Mouse (Mus musculus) embryonic fibroblast, embryonic 13.5 days (primary cell): Measurements from ENCODE around the gene Slc12a6.

Experiments
- CTCF ChIP-seq: IDR thresholded peaks from 2 replicates; pipeline ENCODE4 v1.5.1; 2011; ENCODE audit warnings: mild to moderate bottlenecking, control low read depth, low read length, moderate library complexity, borderline replicate concordance; ENCODE audit not compliant: insufficient read depth
- POLR2A ChIP-seq: IDR thresholded peaks from 2 replicates; pipeline ENCODE4 v1.6.1; 2011; ENCODE audit warnings: low read depth, mild to moderate bottlenecking, control low read depth, low read length, moderate library complexity

DNA sequence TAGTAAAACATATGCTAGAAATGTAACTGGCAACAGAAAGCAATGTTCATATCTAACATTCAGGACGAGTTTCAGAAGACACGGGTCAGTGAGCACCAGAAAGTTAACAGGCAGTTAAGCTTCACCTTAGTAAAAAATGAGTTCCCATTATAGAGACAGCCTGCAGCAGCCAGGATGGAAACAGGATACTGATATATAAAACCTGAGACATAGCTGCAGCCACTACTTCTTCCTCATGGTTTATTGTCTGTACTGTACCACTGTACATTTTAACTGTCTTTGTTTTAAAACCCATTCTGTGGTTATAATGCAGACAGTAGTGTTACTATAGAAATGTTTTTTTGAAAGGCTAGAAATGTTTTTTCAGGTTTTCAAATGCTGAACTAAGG, 95.2 kb downstream of the Slc12a6 start:
- TF ChIP-seq POLR2A, result no peak
- TF ChIP-seq CTCF, result no peak
